Mouse (Mus musculus) liver, postnatal 0 days (tissue): ENCODE data around the gene Smpdl3b.

Experiments
- CTCF ChIP-seq: sonication (generic); IDR thresholded peaks from 2 replicates; pipeline ENCODE4 v1.5.1; 2016; ENCODE audit warnings: antibody characterized with exemption, low read depth
- EP300 ChIP-seq: IDR thresholded peaks from 2 replicates; pipeline ENCODE4 v1.6.1; 2016; ENCODE audit warnings: antibody characterized with exemption, low read depth, mild to moderate bottlenecking

- TF ChIP-seq CTCF, result no peak
- no peak for TF ChIP-seq EP300
These were observed 48.6 kb upstream of the Smpdl3b start for GRCm38 (mm10) chr4:132805599-132806197.
